Mouse (Mus musculus) neural tube, embryonic 15.5 days (tissue): ENCODE data around the gene Ceacam10. TPM values are rescaled to one million over a fixed set of nuclear protein-coding genes. Genes with fewer than 3 reads are reported as not detected.
"Not testable (repeated sequence)": the region's sequence is repeated elsewhere in the genome, so short reads cannot be mapped to it uniquely, and the experiment has no call there.

Experiments used
- ATAC-seq: fragments of 200-750 bp; cut with Nextera tagmentation; 2 replicates; pipeline ENCODE4 v1.8.0; 2017; ENCODE audit warnings: mild to moderate bottlenecking, moderate TSS enrichment, moderate library complexity; ENCODE audit not compliant: low FRiP score
- H3K27ac ChIP-seq: fragments of 300-500 bp; sonication (generic); replicated peaks from 2 replicates; pipeline ENCODE4 v1.5.1; 2015; ENCODE audit warnings: mild to moderate bottlenecking, inconsistent platforms
- H3K27me3 ChIP-seq: fragments of 300-500 bp; sonication (generic); replicated peaks from 2 replicates; pipeline ENCODE4 v1.6.1; 2015; ENCODE audit warnings: inconsistent platforms
- H3K36me3 ChIP-seq: fragments of 300-500 bp; sonication (generic); 2 replicates; pipeline ENCODE4 v1.6.1; 2015; ENCODE audit warnings: inconsistent platforms
- H3K4me1 ChIP-seq: fragments of 300-500 bp; sonication (generic); 2 replicates; pipeline ENCODE4 v1.6.1; 2015; ENCODE audit warnings: inconsistent platforms
- H3K4me2 ChIP-seq: fragments of 300-500 bp; sonication (generic); 2 replicates; pipeline ENCODE4 v1.6.1; 2015; ENCODE audit warnings: inconsistent platforms, mild to moderate bottlenecking, moderate library complexity
- H3K4me3 ChIP-seq: fragments of 300-500 bp; sonication (generic); replicated peaks from 2 replicates; pipeline ENCODE4 v1.5.1; 2015; ENCODE audit warnings: mild to moderate bottlenecking, inconsistent platforms
- H3K9ac ChIP-seq: fragments of 300-500 bp; sonication (generic); replicated peaks from 2 replicates; pipeline ENCODE4 v1.6.1; 2015; ENCODE audit warnings: mild to moderate bottlenecking, inconsistent platforms
- H3K9me3 ChIP-seq: fragments of 300-500 bp; sonication (generic); replicated peaks from 2 replicates; pipeline ENCODE4 v1.6.1; 2016; ENCODE audit warnings: inconsistent platforms
- WGBS: fragments of 180-500 bp; shearing (Covaris S2); methylation state at CpG from one replicate; pipeline ENCODE4 v1.1.7; 2015; ENCODE audit warnings: mixed read lengths; 5-methylcytosine and 5-hydroxymethylcytosine counted together
- polyA plus RNA-seq: library from polyadenylated mRNA; unstranded; fragments of >200 nt; fragmentation: Nextera tagmentation; extraction: Ambion mirVana; gene quantifications from 2 replicates; pipeline ENCODE4 v1.2.1, GENCODE M21; 2015

The Ceacam10 gene
- 0.29 and 0.74 TPM in 2 replicates for polyA plus RNA-seq

DNA sequence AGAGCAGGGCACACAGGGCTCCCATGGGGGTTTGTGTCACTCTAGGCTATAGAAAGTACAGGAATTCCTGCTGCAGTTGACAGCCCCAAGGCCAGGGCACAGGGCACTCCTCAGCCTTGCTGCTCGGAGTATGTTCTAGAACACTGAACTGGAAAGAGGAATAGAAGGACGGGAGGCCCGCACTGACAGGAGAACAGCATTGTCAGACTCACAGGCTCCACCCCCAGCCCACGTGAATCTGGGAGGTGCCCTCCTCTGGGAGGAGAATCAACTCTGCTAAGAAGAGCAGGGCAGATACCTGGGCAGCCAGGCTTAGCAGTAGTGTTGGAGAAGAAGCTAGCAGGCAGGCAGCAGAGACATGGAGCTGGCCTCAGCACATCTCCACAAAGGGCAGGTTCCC is at the start of gene Ceacam10:
Ceacam10 (plus strand) TSS at position 289 of the 400 bp plus-strand sequence.
- WGBS, result 44% methylated on average over 4 of the region's 4 CpGs
- not testable (repeated sequence) for H3K4me1 ChIP-seq, H3K9ac ChIP-seq, ATAC-seq, H3K4me2 ChIP-seq, H3K36me3 ChIP-seq, H3K4me3 ChIP-seq, H3K27me3 ChIP-seq, H3K9me3 ChIP-seq, H3K27ac ChIP-seq

DNA sequence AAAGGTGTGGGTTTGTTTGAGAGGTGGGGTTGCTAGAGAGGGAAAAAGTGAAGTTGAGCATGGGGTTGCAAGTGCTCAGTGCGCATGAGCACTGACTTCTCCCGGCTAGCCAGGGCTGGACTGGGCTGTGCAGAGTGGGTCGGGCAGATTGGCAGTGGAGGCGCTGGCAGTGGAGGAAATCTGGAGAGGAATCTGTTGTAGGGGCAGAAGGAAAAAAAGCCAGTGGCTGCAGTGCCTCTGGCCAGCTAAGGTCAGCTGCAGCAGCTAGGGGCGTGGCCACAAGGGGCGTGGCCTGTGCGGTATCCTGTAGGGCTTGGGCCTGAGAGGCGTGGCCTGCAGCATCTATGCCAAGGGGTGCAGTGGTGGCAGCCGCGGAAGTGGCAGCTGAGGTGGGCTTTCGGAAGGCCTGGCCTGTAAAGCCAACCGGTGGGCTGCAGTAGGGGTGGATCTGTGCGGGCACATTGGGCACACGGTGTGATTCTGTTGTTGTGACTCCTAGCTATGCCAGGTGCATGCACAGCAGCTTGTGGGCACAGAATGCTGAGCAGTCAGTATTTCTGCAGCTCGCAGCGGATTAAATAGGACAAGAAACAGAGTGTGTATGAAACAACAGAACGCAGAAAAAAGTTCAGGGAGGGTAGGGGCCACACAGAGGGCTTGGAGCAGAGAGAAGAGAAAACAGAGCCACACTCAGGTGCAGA is 40.9 kb upstream of the Ceacam10 start:
- no peak overlapping the region for H3K9ac ChIP-seq
- peak; percentile 77 for ATAC-seq
- no peaks in the 10 kb centered on the region for H3K36me3 ChIP-seq
- H3K4me1 ChIP-seq, result peaks cover 8% of the 10 kb centered on the region
- H3K27ac ChIP-seq, result no peak overlapping the region
- H3K27me3 ChIP-seq, result no peaks in the 10 kb centered on the region
- WGBS, result 15% methylated on average over 17 of the region's 17 CpGs
- peak overlapping the region; percentile 52 for H3K4me2 ChIP-seq
- no peaks in the 10 kb centered on the region for H3K9me3 ChIP-seq
- peak overlapping the region; percentile 28 for H3K4me3 ChIP-seq

- no peak overlapping the region for H3K4me2 ChIP-seq
- no peaks in the 10 kb centered on the region for H3K36me3 ChIP-seq
- no peak overlapping the region for H3K27ac ChIP-seq
- ATAC-seq, result no peak
- H3K4me3 ChIP-seq, result no peak overlapping the region
- no peaks in the 10 kb centered on the region for H3K9me3 ChIP-seq
- H3K4me1 ChIP-seq, result peaks cover 4% of the 10 kb centered on the region; the same call in 1 of the 2 replicates
- WGBS, result 49% methylated on average over 4 of the region's 4 CpGs
- H3K27me3 ChIP-seq, result no peaks in the 10 kb centered on the region
- no peak overlapping the region for H3K9ac ChIP-seq
Measured at GRCm38 (mm10) chr7:24750695-24751094, 26.3 kb upstream of the Ceacam10 start.

DNA sequence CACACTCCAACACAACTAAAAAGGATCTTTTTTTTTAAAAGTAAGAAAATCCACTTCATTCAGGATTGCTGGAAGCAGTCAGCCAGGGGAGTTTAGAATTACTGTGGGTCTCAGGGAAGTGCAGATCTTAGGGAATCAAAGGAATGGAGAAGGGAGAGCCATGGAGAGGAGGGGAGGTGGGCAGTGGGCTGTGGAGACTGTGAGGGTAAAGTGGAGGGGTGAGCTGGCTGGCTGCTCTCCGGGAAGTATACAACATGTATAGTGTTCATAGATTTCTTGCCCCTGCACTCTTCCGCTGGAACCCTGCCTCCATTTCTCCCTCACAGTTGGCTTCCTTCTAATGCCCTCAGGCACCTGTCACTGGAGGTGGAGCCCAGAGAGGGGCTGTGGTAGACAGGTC is 25.4 kb upstream of the Ceacam10 start:
- WGBS, result 78% methylated on average over 2 of the region's 2 CpGs
- ATAC-seq, result no peak
- H3K9me3 ChIP-seq, result no peaks in the 10 kb centered on the region

DNA sequence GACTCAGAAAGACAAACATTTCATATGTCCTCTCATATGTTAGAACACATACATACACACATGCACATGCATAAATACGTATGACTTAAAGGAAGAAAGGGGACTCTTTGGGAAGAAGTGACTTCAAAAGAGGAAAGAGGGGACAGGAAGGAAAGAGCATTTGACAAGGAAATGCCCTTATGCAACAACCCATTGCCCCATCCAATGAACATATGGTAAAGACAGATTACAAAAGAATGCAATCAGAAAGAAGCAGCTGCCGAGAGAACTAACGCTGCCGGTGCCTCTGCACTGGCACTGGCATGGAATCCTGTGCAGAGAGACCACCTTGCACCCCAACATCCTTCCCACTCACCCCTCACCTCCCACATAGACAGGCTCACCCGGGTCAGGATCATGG is 23.5 kb upstream of the Ceacam10 start:
- Histone ChIP-seq H3K4me1 (peaks cover 4% of the 10 kb centered on the region; the same call in 1 of the 2 replicates), H3K27me3 (no peaks in the 10 kb centered on the region), H3K36me3 (no peaks in the 10 kb centered on the region), H3K27ac (no peak overlapping the region), H3K4me3 (no peak overlapping the region), H3K9ac (no peak overlapping the region), H3K9me3 (no peaks in the 10 kb centered on the region), H3K4me2 (no peak overlapping the region)
- ATAC-seq, result no peak
- 73% methylated on average over 5 of the region's 5 CpGs for WGBS

More for the DNA sequence above, 25.4 kb upstream of the Ceacam10 start:
- peaks cover 4% of the 10 kb centered on the region; the same call in 1 of the 2 replicates for H3K4me1 ChIP-seq
- no peak overlapping the region for H3K27ac ChIP-seq
- no peak overlapping the region for H3K4me2 ChIP-seq
- no peak overlapping the region for H3K9ac ChIP-seq
- no peaks in the 10 kb centered on the region for H3K36me3 ChIP-seq
- no peaks in the 10 kb centered on the region for H3K27me3 ChIP-seq
- H3K4me3 ChIP-seq, result no peak overlapping the region

GRCm38 (mm10) chr7:24758520-24758919 is 18.5 kb upstream of the Ceacam10 start:
- no peak overlapping the region for H3K9ac ChIP-seq
- H3K4me1 ChIP-seq, result no peaks in the 10 kb centered on the region
- WGBS, result 94% methylated on average over 1 of the region's 1 CpGs
- H3K27me3 ChIP-seq, result no peaks in the 10 kb centered on the region
- H3K27ac ChIP-seq, result no peak overlapping the region
- no peaks in the 10 kb centered on the region for H3K9me3 ChIP-seq
- H3K36me3 ChIP-seq, result no peaks in the 10 kb centered on the region
- H3K4me2 ChIP-seq, result no peak overlapping the region
- H3K4me3 ChIP-seq, result no peak overlapping the region
- no peak for ATAC-seq

- H3K36me3 ChIP-seq, result no peaks in the 10 kb centered on the region
- no peak within 1 kb of the TSS for H3K4me3 ChIP-seq
- no peak within 1 kb of the TSS for H3K4me2 ChIP-seq
- H3K9ac ChIP-seq, result no peak within 1 kb of the TSS
- no peaks in the 10 kb centered on the region for H3K27me3 ChIP-seq
- no peaks in the 10 kb centered on the region for H3K4me1 ChIP-seq
- no peak within 1 kb of the TSS for H3K27ac ChIP-seq
- no peaks in the 10 kb centered on the region for H3K9me3 ChIP-seq
- ATAC-seq, result no peak
- 86% methylated on average over 6 of the region's 6 CpGs for WGBS
Measured at GRCm38 (mm10) chr7:24760211-24760610, 16.8 kb upstream of the Ceacam10 start, which contains the start of gene Cd177. Gene Cd177 (minus strand): TSS chr7:24760311.

- no peaks in the 10 kb centered on the region for H3K36me3 ChIP-seq
- H3K9me3 ChIP-seq, result no peaks in the 10 kb centered on the region
- no peak overlapping the region for H3K4me3 ChIP-seq
- H3K4me1 ChIP-seq, result no peaks in the 10 kb centered on the region
- ATAC-seq, result no peak
- H3K9ac ChIP-seq, result no peak overlapping the region
- no peaks in the 10 kb centered on the region for H3K27me3 ChIP-seq
- no peak overlapping the region for H3K27ac ChIP-seq
- no peak overlapping the region for H3K4me2 ChIP-seq
- WGBS, result 78% methylated on average over 6 of the region's 6 CpGs
Measured at GRCm38 (mm10) chr7:24761161-24761560, 15.8 kb upstream of the Ceacam10 start.

DNA sequence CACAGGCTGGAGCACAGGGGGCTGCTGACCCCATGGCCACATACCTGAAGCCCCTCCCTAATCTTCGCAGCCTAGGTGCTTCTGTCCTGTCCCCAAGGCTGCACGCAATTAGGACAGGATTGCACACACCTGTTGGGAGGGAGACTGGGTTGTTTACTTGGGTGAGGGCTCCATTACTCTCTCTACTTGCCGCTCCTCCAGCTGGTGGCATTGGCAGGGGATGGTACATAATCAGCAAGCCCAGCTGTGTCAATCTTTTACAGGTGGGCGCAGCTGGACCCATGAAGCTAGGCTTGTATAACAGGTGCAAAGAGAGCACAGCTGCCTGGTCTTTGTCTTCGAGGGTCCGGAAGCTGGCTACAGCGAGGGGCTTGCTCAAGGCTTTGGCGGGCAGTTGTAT is 14.4 kb upstream of the Ceacam10 start:
- H3K4me2 ChIP-seq, result no peak overlapping the region
- no peak overlapping the region for H3K9ac ChIP-seq
- no peaks in the 10 kb centered on the region for H3K36me3 ChIP-seq
- no peaks in the 10 kb centered on the region for H3K27me3 ChIP-seq
- 94% methylated on average over 8 of the region's 8 CpGs for whole genome bisulfite sequencing
- H3K4me1 ChIP-seq, result no peaks in the 10 kb centered on the region
- no peaks in the 10 kb centered on the region for H3K9me3 ChIP-seq
- ATAC-seq, result no peak
- no peak overlapping the region for H3K27ac ChIP-seq
- H3K4me3 ChIP-seq, result no peak overlapping the region

DNA sequence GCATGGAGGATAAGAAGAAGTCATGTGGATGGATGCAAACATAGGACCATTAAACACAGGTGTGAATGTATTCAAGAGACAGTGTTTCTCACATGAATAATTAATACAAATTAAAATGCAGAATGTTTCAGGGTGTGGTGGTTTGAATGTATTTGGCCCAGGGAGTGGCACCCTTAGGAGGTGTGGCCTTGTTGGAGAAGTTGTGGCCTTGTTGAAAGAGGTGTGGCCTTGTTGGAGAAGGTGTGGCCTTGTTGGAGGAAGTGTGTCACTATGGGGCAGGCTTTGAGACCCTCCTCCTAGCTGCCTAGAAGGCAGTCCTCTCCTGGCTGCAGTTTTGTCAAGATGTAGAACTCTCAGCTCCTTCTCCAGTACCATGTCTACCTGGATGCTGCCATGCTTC is 5.6 kb upstream of the Ceacam10 start:
- no peaks in the 10 kb centered on the region for H3K36me3 ChIP-seq
- H3K9ac ChIP-seq, result no peak overlapping the region
- no peak overlapping the region for H3K4me2 ChIP-seq
- no peak for ATAC-seq
- no peaks in the 10 kb centered on the region for H3K27me3 ChIP-seq
- H3K9me3 ChIP-seq, result no peaks in the 10 kb centered on the region
- H3K27ac ChIP-seq, result no peak overlapping the region
- H3K4me3 ChIP-seq, result no peak overlapping the region
- H3K4me1 ChIP-seq, result no peaks in the 10 kb centered on the region

- Histone ChIP-seq H3K9me3 (no peaks in the 10 kb centered on the region), H3K4me1 (no peaks in the 10 kb centered on the region), H3K4me2 (no peak overlapping the region), H3K27ac (no peak overlapping the region), H3K27me3 (no peaks in the 10 kb centered on the region), H3K9ac (no peak overlapping the region), H3K36me3 (no peaks in the 10 kb centered on the region), H3K4me3 (no peak overlapping the region)
- WGBS, result 62% methylated on average over 3 of the region's 3 CpGs
- ATAC-seq, result no peak
Measured at GRCm38 (mm10) chr7:24773942-24774535, 3.0 kb upstream of the Ceacam10 start.

GRCm38 (mm10) chr7:24776145-24776544 is 861 bp upstream of the Ceacam10 start:
- 85% methylated on average over 2 of the region's 2 CpGs for WGBS
- no peak for ATAC-seq
- H3K27ac ChIP-seq, result no peak overlapping the region

More at GRCm38 (mm10) chr7:24776145-24776544, 861 bp upstream of the Ceacam10 start:
- Histone ChIP-seq H3K36me3 (no peaks in the 10 kb centered on the region), H3K4me1 (no peaks in the 10 kb centered on the region), H3K9ac (no peak overlapping the region), H3K4me2 (no peak overlapping the region), H3K27me3 (no peaks in the 10 kb centered on the region), H3K4me3 (no peak overlapping the region), H3K9me3 (no peaks in the 10 kb centered on the region)
